Mouse (Mus musculus): Measurements from ENCODE around the gene Bag1.

Bag1 gene

DNA sequence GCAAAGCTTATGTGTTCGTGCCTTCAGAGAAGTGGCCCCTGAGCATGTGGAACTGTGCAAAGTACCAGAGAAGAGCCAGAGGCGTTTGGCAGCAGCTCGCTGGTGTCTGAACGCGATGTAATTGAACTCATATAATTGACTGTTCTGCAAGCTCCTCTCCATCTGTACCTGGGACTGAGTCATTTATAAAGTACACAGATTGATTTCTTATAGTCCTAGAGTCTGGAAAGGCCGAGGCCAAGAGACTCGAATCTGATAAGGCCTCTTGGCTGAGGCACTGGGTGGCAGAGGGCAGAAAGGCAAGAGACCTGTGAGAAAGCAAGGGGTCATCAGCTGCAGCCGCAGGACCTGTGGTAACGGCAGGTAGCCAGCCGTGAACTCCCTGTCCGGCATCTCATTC lies 59.3 kb downstream of the Bag1 start:
- 89% methylated on average over 11 of the region's 11 CpGs for WGBS
